Mouse (Mus musculus): ENCODE measurements around the gene Il6st.

Il6st gene

GRCm38 (mm10) chr13:112466136-112466945 is 2.5 kb downstream of the Il6st start:
- ChIA-PET POLR2A (interaction anchor here in 3 of 4 experiments (0.6 to 6.0 kb wide), 14 partner anchors 9 to 563 kb away, joined by 3 to 80 read pairs (median 4); no protein-coding TSS in a partner anchor), CTCF (interaction anchor here in 1 of 4 experiments (0.6 kb wide), 1 partner anchor 728 kb away, joined by 4 read pairs; no protein-coding TSS in a partner anchor)

DNA sequence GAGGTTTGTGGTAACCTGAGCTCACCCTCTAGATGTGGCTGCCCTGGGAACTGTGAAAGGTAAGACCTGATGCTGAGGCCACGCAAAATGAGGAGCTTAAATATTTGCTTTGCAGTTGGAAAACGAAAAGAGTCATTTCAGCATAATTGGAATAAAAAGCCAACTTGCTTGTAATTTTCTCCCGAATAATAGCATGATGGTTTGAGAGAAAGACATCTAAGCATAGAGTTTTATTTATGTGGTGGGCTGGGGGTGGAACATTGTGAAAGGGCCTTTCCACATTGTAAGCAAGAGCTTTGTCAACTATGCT is 3.0 kb downstream of the Il6st start:
- CTCF ChIA-PET: interaction anchor here in 3 of 4 experiments (0.6 to 1.3 kb wide), 3 partner anchors 42 to 729 kb away, joined by 3 to 4 read pairs (median 4); no protein-coding TSS in a partner anchor
- POLR2A ChIA-PET: interaction anchor here in 3 of 4 experiments (0.6 to 6.0 kb wide), 17 partner anchors 9 to 1067 kb away, joined by 3 to 80 read pairs (median 4); no protein-coding TSS in a partner anchor

GRCm38 (mm10) chr13:112467384-112467783 is 3.5 kb downstream of the Il6st start:
- ChIA-PET POLR2A (interaction anchor here in 3 of 4 experiments (0.6 to 6.0 kb wide), 17 partner anchors 13 to 1067 kb away, joined by 3 to 80 read pairs (median 3); no protein-coding TSS in a partner anchor), CTCF (interaction anchor here in 2 of 4 experiments (1.1 to 1.3 kb wide), 2 partner anchors 42 kb away, joined by 3 to 4 read pairs; no protein-coding TSS in a partner anchor)

GRCm38 (mm10) chr13:112469491-112469890 is 5.6 kb downstream of the Il6st start:
- ChIA-PET CTCF (no interaction called here), POLR2A (interaction anchor here in 2 of 4 experiments (1.1 to 1.3 kb wide), 2 partner anchors 29 kb away, joined by 3 to 6 read pairs; no protein-coding TSS in a partner anchor)

DNA sequence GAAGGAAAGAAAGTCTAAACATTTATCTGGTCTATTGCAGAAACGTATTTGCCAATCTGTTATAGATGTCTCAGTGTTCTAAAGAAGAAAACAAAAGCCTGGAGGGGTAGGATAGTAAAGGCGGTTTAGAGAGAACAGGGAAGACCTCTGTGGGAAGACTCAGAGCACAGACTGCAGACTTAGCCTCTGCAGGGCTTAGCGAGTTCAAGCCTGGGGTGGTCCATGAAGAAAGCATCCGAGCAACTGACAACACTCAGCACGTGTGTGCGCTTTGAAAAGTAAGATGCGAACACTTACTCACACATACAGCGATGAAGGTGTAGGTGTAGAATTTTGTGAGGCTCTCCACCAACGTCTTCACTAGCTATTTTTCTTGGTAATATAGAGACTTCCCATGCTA is 7.3 kb downstream of the Il6st start:
- ChIA-PET CTCF (interaction anchor here in 1 of 4 experiments (0.5 to 1.5 kb wide), 3 partner anchors 9 to 1009 kb away, joined by 3 to 5 read pairs (median 3); no protein-coding TSS in a partner anchor), POLR2A (interaction anchor here in 2 of 4 experiments (0.7 to 1.2 kb wide), 2 partner anchors 15 to 47 kb away, joined by 3 read pairs; no protein-coding TSS in a partner anchor)

DNA sequence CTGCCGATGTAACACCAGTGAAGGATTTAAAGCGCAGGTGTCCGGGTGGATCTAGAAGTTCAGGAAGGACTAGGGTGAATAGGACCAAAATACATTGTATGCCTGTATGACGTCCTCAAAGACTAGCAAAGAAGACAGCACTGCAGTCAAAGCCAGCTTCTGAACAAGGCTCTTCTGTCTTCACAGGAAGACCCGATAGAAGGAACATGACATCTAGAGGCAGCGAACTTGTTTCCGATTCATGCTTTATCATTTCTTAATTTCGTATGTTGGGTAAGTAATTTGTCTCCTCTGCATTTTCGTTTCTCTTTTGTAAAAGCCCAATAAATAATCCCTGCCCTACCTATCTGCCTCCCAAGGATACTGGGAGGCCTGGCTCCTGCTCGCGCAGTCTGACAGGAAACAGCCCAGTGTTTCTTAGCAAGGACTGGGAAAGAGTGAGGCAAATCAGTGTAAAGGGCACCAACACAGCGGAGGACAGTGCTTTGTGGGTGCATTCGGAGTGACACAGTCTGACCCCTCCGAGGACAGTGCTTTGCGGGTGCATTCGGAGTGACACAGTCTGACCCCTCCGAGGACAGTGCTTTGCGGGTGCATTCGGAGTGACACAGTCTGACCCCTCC is 8.6 kb downstream of the Il6st start:
- ChIA-PET CTCF (interaction anchor here in 1 of 4 experiments (0.6 kb wide), 1 partner anchor 568 kb away, joined by 8 read pairs; no protein-coding TSS in a partner anchor), POLR2A (interaction anchor here in 3 of 4 experiments (1.0 to 4.9 kb wide), 4 partner anchors 8 to 48 kb away, joined by 3 to 30 read pairs (median 4); partner anchors contain the start of gene Il6st (in 1 of the 3))

DNA sequence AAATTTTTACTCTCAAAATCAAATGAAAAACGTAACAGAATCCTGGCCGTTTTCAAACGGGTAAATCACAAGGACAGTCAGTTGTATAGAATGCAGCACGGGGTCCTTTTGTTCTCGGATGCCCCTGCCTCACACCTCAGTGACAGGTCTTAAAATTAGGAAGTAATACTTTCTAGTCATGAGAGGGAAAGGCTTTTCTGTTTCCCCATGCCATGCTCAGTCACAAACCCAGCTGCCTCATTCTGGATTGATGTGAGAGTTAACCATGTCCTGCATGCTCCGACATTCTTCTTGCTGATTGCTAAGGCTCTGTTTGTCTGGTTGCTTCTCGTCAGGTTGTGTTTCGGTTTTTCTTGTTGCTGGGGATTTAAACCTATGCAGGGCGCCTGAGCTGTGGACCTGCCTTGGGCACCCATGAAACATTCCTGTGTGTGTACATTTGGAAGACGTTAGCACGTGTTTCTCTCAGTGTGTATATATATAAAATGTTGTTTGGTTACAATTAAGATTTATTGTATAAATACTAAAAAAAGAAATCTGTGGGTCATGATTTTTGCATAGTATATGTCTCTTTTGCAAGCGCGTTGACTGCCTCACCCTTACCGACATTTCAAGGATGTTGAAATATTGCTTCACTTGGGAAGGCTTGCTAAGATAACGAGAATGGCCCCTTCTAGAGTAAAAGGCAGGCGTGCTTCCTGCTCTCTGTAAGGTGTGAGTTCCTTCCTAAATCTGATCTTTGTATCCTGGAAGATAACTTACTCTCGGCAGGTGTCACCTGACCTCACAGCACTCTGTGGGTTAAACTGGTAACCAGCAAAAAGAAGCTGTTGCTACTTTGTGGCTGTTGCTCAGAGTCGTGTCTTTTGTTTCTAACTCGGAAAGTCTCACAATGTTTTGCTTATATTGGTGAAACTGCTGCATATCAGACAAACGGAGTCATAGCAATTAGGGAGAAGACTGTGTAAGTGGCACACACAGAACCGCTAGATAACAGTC is 10.2 kb downstream of the Il6st start:
- CTCF ChIA-PET: no interaction called here
- POLR2A ChIA-PET: interaction anchor here (0.6 to 4.9 kb wide), 12 partner anchors 10 to 148 kb away, joined by 3 to 30 read pairs (median 4); partner anchors contain the start of gene Il6st (in 3 of the 4)

- ChIA-PET CTCF (no interaction called here), POLR2A (interaction anchor here in 2 of 4 experiments (1.6 to 1.7 kb wide), 2 partner anchors 15 to 16 kb away, joined by 7 read pairs; partner anchors contain the start of gene Il6st (in 2 of the 2))
Observed at GRCm38 (mm10) chr13:112479032-112479431, 15.2 kb downstream of the Il6st start.

- ChIA-PET POLR2A (interaction anchor here in 1 of 4 experiments (0.8 to 1.7 kb wide), 3 partner anchors 17 to 55 kb away, joined by 3 to 7 read pairs (median 4); partner anchors contain the start of gene Il6st), CTCF (no interaction called here)
Observed at GRCm38 (mm10) chr13:112479926-112480325, 16.1 kb downstream of the Il6st start.

- CTCF ChIA-PET: interaction anchor here in 1 of 4 experiments (0.5 kb wide), 1 partner anchor 101 kb away, joined by 4 read pairs; no protein-coding TSS in a partner anchor
- POLR2A ChIA-PET: interaction anchor here in 2 of 4 experiments (0.7 to 2.1 kb wide), 7 partner anchors 10 to 71 kb away, joined by 3 to 9 read pairs (median 3); no protein-coding TSS in a partner anchor
Observed at GRCm38 (mm10) chr13:112482525-112482924, 18.7 kb downstream of the Il6st start.

DNA sequence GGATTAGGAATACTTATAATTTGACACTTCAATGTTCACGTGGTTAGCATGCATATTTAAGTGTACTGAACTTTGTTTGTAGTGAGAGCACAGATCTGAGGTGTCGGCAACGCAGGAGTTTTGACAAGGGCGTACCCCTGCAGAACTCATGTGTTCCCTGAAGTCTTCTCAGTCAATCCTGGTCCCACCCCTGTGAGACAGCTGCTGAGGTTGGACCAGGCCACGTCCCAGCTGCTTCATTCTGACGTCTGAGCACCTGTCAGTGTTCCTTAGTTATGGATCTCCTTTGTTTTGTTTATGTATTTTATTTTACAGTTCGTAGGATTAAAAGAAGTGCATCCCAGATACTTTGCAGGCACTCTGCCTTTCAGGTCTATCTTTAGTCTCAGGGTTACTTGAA is 19.1 kb downstream of the Il6st start:
- CTCF ChIA-PET: interaction anchor here in 1 of 4 experiments (0.5 kb wide), 1 partner anchor 101 kb away, joined by 4 read pairs; no protein-coding TSS in a partner anchor
- POLR2A ChIA-PET: interaction anchor here in 2 of 4 experiments (0.7 to 2.1 kb wide), 8 partner anchors 10 to 72 kb away, joined by 3 to 9 read pairs (median 3); no protein-coding TSS in a partner anchor

DNA sequence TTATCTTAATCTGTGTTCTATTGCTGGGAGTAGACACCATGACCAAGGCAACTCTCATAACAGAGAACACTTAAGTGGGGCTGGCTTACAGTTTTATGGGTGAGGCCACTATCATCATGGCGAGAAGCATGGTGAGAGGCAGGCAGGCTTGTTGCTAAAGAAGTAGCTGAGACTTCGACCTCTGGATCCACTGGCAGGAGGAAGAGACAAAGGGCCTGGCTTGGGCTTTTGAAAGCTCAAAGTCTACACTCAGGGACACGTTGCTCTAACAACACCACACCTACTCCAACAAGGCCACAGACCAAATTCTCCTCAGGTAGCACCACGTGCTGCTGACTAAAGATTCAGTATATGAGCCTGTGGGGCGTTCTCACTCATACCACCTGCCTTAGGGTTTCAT is 22.4 kb downstream of the Il6st start:
- POLR2A ChIA-PET: interaction anchor here in 3 of 4 experiments (0.6 to 3.7 kb wide), 15 partner anchors 8 to 996 kb away, joined by 3 to 23 read pairs (median 5); partner anchors contain the start of genes Il6st (in 2 of the 3) and Gpbp1 (in 1 of the 3)
- CTCF ChIA-PET: interaction anchor here in 2 of 4 experiments (0.6 to 0.8 kb wide), 3 partner anchors 15 to 23 kb away, joined by 3 read pairs; no protein-coding TSS in a partner anchor

GRCm38 (mm10) chr13:112486676-112487075 is 22.8 kb downstream of the Il6st start:
- POLR2A ChIA-PET: interaction anchor here in 3 of 4 experiments (0.6 to 3.7 kb wide), 12 partner anchors 8 to 997 kb away, joined by 3 to 23 read pairs (median 5); partner anchors contain the start of genes Il6st (in 2 of the 3) and Gpbp1 (in 1 of the 3)
- CTCF ChIA-PET: interaction anchor here in 2 of 4 experiments (0.6 to 0.8 kb wide), 3 partner anchors 15 to 23 kb away, joined by 3 read pairs; no protein-coding TSS in a partner anchor

- ChIA-PET POLR2A (interaction anchor here in 2 of 4 experiments (0.7 to 2.0 kb wide), 4 partner anchors 11 to 43 kb away, joined by 3 to 6 read pairs (median 4); partner anchors contain the start of gene Il6st (in 1 of the 2)), CTCF (no interaction called here)
Observed at GRCm38 (mm10) chr13:112490036-112490435, 26.2 kb downstream of the Il6st start.

DNA sequence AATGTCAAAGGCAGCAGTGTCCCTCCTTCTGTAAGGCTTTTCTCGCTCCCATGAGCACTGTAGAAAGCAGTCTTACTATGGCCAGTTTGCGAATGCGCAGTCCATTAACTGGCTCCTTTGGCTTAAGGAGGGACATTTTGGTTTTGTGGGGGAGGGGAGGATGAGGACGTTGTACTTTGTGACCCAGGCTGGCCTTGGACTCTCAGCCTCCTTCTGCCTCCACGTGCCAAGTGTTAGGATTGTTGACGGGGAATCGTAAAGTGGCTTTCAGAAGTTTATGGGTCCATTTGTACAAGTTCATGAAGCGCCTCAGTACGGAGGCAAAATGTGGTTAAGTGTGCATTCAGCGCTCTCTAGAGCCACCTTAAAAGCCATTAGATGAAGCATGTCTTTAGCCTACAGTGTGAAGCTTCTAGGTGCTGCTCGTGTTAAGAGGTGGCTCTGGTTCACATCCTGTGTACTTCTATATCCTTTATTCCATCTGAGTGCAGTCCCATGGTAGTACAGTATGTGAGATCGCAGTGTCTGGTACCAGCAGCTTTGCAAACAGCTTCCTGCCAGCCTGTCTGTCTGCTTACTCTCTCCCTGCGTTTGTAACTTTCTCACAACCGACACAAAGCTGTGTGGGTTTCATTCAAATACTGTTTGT is 27.9 kb downstream of the Il6st start:
- ChIA-PET CTCF (no interaction called here), POLR2A (interaction anchor here in 2 of 4 experiments (0.6 to 2.0 kb wide), 3 partner anchors 10 to 65 kb away, joined by 3 to 6 read pairs (median 3); partner anchors contain the start of gene Il6st (in 1 of the 2))

DNA sequence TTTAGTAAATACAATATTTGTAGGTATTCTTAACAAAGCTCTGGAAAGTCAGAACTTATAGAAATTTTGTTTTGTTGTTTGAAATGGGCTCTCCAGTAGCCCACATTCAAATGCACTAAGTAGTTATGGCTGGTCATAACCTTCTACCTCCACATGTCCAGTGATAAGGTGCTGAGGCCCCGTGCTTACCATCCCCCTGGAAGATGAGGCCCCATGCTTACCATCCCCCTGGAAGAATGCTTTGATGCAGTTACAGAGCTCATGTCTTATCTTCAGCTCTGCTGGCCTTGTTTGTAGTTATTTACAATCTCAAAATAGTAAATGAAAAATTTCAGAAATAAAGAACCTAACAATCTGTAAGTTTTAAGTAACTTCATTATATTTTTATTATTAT is 28.4 kb downstream of the Il6st start:
- ChIA-PET POLR2A (interaction anchor here in 3 of 4 experiments (0.6 to 0.7 kb wide), 3 partner anchors 9 to 885 kb away, joined by 3 to 4 read pairs (median 3); no protein-coding TSS in a partner anchor), CTCF (interaction anchor here in 1 of 4 experiments (0.6 kb wide), 1 partner anchor 40 kb away, joined by 6 read pairs; no protein-coding TSS in a partner anchor)

All from embryonic stem cell, embryonic (primary cell).